Mouse (Mus musculus) erythroblast, embryonic 14.5 days (primary cell): ENCODE data around the gene Fam104a.

ENCODE experiments used
- GATA1 ChIP-seq: IDR thresholded peaks from 2 replicates; pipeline ENCODE4 v1.6.1; 2012; ENCODE audit warnings: low read length, inconsistent platforms, mixed read lengths
- TAL1 ChIP-seq: IDR thresholded peaks from 3 replicates; pipeline ENCODE4 v1.6.1; 2012; ENCODE audit warnings: low read length, inconsistent platforms, mixed read lengths

DNA sequence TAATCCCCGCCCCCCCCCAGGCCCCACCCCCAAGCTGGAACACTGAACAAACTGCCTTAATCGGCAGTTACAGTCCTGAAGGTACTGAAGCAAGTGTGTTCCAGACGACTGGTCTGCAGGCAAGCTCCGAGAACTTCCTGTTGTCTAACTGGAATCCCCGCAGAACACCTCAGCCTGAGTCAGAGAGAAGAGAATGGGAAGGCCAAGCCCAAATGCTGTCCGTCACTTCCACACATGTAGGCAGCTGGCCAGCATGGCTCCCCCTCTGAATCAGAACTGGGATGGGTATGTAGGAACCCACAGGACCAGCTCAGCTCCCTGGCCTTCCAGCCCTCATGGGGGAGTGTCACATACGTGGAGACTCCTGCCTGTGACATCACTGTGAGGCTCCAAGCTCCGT lies 46.0 kb upstream of the Fam104a start:
- TF ChIP-seq TAL1 = no peak
- no peak for TF ChIP-seq GATA1
